Mouse (Mus musculus) retina, embryonic 14.5 days (tissue): Measurements from ENCODE around the gene Tex26.

Experiments used
- DNase-seq: peaks from one replicate; pipeline ENCODE4 v3.0.0-alpha.2; 2015; ENCODE audit warnings: low spot score

The Tex26 gene

GRCm38 (mm10) chr5:149434141-149434690, 5.2 kb upstream of the Tex26 start:
- DNase-seq = no peak

- DNase-seq = no peak
Measured at GRCm38 (mm10) chr5:149436541-149436940, 2.9 kb upstream of the Tex26 start.

GRCm38 (mm10) chr5:149437150-149437549, 2.3 kb upstream of the Tex26 start:
- no peak for DNase-seq

- peak; percentile 77 for DNase-seq
Measured at GRCm38 (mm10) chr5:149440180-149440573, 717 bp downstream of the Tex26 start.

GRCm38 (mm10) chr5:149441646-149442276, 2.3 kb downstream of the Tex26 start:
- peak; percentile 65 for DNase-seq

GRCm38 (mm10) chr5:149442277-149442660, 2.8 kb downstream of the Tex26 start:
- peak; percentile 58 for DNase-seq

- DNase-seq = no peak
Measured at GRCm38 (mm10) chr5:149444451-149444850, 5.0 kb downstream of the Tex26 start.

- no peak for DNase-seq
Measured at GRCm38 (mm10) chr5:149446495-149446894, 7.0 kb downstream of the Tex26 start.

GRCm38 (mm10) chr5:149447733-149448132, 8.3 kb downstream of the Tex26 start:
- no peak for DNase-seq

GRCm38 (mm10) chr5:149449406-149449805, 9.9 kb downstream of the Tex26 start:
- DNase-seq = no peak

GRCm38 (mm10) chr5:149451209-149451681, 11.8 kb downstream of the Tex26 start:
- no peak for DNase-seq

- peak; percentile 74 for DNase-seq
Measured at GRCm38 (mm10) chr5:149454281-149454680, 14.8 kb downstream of the Tex26 start.

GRCm38 (mm10) chr5:149456544-149456943, 17.1 kb downstream of the Tex26 start:
- DNase-seq = no peak

- DNase-seq = no peak
Measured at GRCm38 (mm10) chr5:149462071-149462470, 22.6 kb downstream of the Tex26 start.

- DNase-seq = no peak
Measured at GRCm38 (mm10) chr5:149465305-149465704, 25.8 kb downstream of the Tex26 start.

- DNase-seq = no peak
Measured at GRCm38 (mm10) chr5:149474142-149474541, 34.7 kb downstream of the Tex26 start.

GRCm38 (mm10) chr5:149474701-149475468, 35.4 kb downstream of the Tex26 start:
- DNase-seq = no peak

- DNase-seq = no peak
Measured at GRCm38 (mm10) chr5:149481920-149482319, 42.5 kb downstream of the Tex26 start.

GRCm38 (mm10) chr5:149483321-149484052, 44.0 kb downstream of the Tex26 start:
- no peak for DNase-seq

GRCm38 (mm10) chr5:149484270-149484669, 44.8 kb downstream of the Tex26 start:
- no peak for DNase-seq

GRCm38 (mm10) chr5:149485447-149485846, 46.0 kb downstream of the Tex26 start:
- no peak for DNase-seq

GRCm38 (mm10) chr5:149488360-149489021, 49.0 kb downstream of the Tex26 start:
- DNase-seq = no peak
